Mouse (Mus musculus): Measurements from ENCODE around the gene Kifc3. TPM values are rescaled to one million over a fixed set of nuclear protein-coding genes. Genes with fewer than 3 reads are reported as not detected.
"Not testable (repeated sequence)": the region's sequence is repeated elsewhere in the genome, so short reads cannot be mapped to it uniquely, and the experiment has no call there.

Kifc3 gene
- polyA plus RNA-seq, 1 experiment from 2014 or later, result 7.3 TPM

DNA sequence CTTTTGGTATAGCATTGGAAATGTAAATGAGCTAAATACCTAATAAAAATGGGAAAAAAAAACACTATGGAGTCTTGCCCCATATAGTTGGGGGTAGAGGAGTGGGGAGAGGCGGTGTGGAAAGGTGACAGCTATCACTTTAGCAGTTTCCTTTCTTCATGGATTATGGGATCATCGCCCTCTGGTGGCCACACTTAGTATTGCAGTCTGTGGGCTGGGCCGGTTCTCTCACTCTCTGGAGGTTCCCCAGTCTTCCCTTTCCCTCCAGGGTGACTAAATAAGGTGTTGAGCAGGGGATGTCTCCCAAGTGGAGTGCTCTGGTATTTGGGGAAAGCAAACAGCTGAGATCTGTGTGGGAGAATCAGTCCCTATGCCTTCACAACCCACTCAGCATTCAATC, 33.1 kb upstream of the Kifc3 start:
- WGBS, result 9% methylated on average over 3 of the region's 3 CpGs
- DNase-seq (ENCODE audit: low spot score) (peak; percentile 84), ATAC-seq (ENCODE audit: insufficient number of reproducible peaks, low FRiP score, low TSS enrichment, low read depth) (no peak)
- Histone ChIP-seq H3K27ac (replicated peaks; ENCODE audit: low read depth, low read length) (no peak overlapping the region), H3K27me3 (ENCODE audit: control insufficient read depth, insufficient read depth, low read length) (no peaks in the 10 kb centered on the region), H3K36me3 (ENCODE audit: control insufficient read depth, insufficient read depth, low read length) (no peaks in the 10 kb centered on the region), H3K9ac (ENCODE audit: low read length) (no peak overlapping the region), H3K4me1 (ENCODE audit: control insufficient read depth, insufficient read depth, low read length) (no peaks in the 10 kb centered on the region), H3K4me2 (ENCODE audit: low read depth, severe bottlenecking) (no peak overlapping the region), H3K4me3 (ENCODE audit: low read depth, low read length) (no peak overlapping the region), H3K9me3 (ENCODE audit: control insufficient read depth, low read length) (no peaks in the 10 kb centered on the region)

DNA sequence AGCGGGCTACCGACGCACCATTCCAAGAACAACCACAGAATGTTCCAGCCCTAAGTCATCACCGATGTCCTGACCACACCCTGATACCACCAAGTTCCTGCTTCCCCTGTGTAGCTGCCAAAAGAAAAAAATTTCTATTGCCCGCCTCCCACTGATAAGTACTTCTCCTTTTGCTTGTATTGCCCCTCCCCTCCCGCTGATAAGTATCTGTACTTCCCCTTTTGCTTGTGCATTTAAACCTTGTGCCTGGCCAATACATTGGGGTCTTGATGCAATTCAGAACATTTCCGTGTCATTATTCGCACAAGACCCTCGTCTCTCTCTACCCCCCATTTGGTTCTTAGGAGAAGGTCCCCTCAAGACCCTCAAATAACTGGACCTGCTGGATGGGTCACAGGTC, 27.5 kb upstream of the Kifc3 start:
- H3K27ac ChIP-seq (replicated peaks; ENCODE audit: low read depth, low read length); ATAC-seq (ENCODE audit: insufficient number of reproducible peaks, low FRiP score, low TSS enrichment, low read depth); H3K4me2 ChIP-seq (ENCODE audit: low read depth, severe bottlenecking); H3K36me3 ChIP-seq (ENCODE audit: control insufficient read depth, insufficient read depth, low read length); H3K27me3 ChIP-seq (ENCODE audit: control insufficient read depth, insufficient read depth, low read length); H3K4me3 ChIP-seq (ENCODE audit: low read depth, low read length); H3K9ac ChIP-seq (ENCODE audit: low read length); H3K9me3 ChIP-seq (ENCODE audit: control insufficient read depth, low read length); DNase-seq (ENCODE audit: low spot score); H3K4me1 ChIP-seq (ENCODE audit: control insufficient read depth, insufficient read depth, low read length): not testable (repeated sequence)
- 97% methylated on average over 9 of the region's 9 CpGs for WGBS

DNA sequence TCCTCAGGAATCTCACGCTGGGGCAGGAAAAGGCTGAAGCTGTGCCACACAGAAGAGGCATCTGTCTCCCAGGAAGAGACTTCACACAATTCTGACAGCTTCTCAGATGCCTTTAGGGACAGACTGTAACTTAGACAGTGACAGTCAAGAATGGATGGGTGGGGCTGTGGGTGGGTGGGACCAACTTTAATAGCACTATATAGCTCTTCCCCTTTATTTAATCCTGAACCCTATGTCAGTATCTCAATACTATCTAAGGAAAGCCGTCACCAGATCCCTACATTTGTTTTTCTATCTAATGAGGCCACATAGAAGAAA, 24.5 kb upstream of the Kifc3 start:
- 34% methylated on average over 2 of the region's 2 CpGs for WGBS
- no peak overlapping the region for H3K4me2 ChIP-seq (ENCODE audit: low read depth, severe bottlenecking)
- H3K4me3 ChIP-seq (ENCODE audit: low read depth, low read length), result no peak overlapping the region
- H3K9ac ChIP-seq (ENCODE audit: low read length), result no peak overlapping the region
- H3K27ac ChIP-seq (replicated peaks; ENCODE audit: low read depth, low read length), result no peak overlapping the region
- no peak for DNase-seq (ENCODE audit: low spot score)
- no peak for ATAC-seq (ENCODE audit: insufficient number of reproducible peaks, low FRiP score, low TSS enrichment, low read depth)
- H3K4me1 ChIP-seq (ENCODE audit: control insufficient read depth, insufficient read depth, low read length), result no peaks in the 10 kb centered on the region
- H3K9me3 ChIP-seq (ENCODE audit: control insufficient read depth, low read length), result no peaks in the 10 kb centered on the region
- no peaks in the 10 kb centered on the region for H3K36me3 ChIP-seq (ENCODE audit: control insufficient read depth, insufficient read depth, low read length)
- no peaks in the 10 kb centered on the region for H3K27me3 ChIP-seq (ENCODE audit: control insufficient read depth, insufficient read depth, low read length)

DNA sequence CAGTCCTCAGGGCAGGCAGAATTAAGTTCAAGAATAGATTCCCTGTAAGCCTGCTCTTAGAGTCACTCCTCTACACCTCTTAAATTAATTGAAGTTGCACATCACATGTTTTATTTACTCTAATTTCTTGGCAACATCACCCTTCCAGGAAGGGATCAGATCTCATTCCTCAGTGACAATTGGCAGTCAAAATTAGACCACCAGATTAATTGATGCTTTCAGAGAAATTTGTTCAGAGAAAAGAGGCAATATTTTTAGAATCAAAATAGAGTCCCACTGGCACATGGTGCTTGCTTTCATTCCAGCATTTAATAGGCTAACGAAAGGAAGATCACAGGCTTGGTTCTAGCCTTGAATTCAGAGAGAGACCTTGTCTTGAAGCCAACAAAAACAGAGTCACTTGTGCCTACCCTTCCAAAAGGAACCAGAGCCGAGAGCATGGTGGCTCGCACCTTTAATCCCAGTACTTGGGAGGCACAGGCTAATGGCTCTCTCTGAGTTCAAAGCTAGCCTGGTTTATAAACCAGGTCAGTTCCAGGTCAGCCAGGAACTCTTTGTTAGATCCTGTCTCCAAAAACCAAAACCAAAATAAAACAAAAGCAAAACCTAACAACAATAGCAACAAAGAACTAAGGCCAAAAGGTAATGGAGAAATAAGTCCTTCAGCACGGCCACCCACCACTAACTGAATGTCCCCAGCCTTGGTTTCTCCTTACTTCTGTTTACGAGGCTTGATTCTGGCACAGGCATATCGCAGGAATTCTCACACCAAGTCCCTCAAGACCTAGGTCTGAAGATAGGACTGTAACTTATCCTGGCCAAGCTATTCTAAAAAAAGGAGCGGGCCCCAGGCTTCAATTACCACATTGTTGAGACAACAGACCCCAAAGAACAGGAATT, 23.9 kb upstream of the Kifc3 start:
- Histone ChIP-seq H3K27me3 (ENCODE audit: control insufficient read depth, insufficient read depth, low read length) (no peaks in the 10 kb centered on the region), H3K36me3 (ENCODE audit: control insufficient read depth, insufficient read depth, low read length) (no peaks in the 10 kb centered on the region), H3K9me3 (ENCODE audit: control insufficient read depth, low read length) (no peaks in the 10 kb centered on the region), H3K4me3 (ENCODE audit: low read depth, low read length) (no peak overlapping the region), H3K9ac (ENCODE audit: low read length) (no peak overlapping the region), H3K4me1 (ENCODE audit: control insufficient read depth, insufficient read depth, low read length) (no peaks in the 10 kb centered on the region), H3K27ac (replicated peaks; ENCODE audit: low read depth, low read length) (no peak overlapping the region), H3K4me2 (ENCODE audit: low read depth, severe bottlenecking) (no peak overlapping the region)
- ATAC-seq (ENCODE audit: insufficient number of reproducible peaks, low FRiP score, low TSS enrichment, low read depth) (no peak), DNase-seq (ENCODE audit: low spot score) (no peak)
- WGBS, result 49% methylated on average over 7 of the region's 7 CpGs

DNA sequence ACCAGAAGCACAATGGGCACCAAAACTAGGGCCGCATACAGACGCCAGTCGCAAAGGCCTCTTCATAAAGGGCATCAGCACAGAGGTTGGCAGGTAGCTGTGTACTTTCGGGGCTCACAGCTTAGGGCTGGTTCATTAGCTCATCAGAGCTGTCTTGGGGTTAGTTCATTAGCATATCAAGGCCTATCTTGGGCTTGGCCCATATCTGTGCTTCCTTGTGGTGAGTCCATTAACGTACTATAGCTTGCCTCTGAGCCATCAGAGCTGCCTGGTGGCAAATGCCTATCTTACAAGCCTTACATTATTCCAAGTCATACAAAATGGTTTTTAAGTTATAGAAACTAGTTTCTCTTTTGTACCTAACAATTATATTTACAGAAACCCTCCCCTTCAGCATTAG, 21.4 kb upstream of the Kifc3 start:
- DNase-seq (ENCODE audit: low spot score) (no peak), ATAC-seq (ENCODE audit: insufficient number of reproducible peaks, low FRiP score, low TSS enrichment, low read depth) (no peak)
- 90% methylated on average over 5 of the region's 5 CpGs for WGBS
- Histone ChIP-seq H3K36me3 (ENCODE audit: control insufficient read depth, insufficient read depth, low read length) (no peaks in the 10 kb centered on the region), H3K4me3 (ENCODE audit: low read depth, low read length) (no peak overlapping the region), H3K27me3 (ENCODE audit: control insufficient read depth, insufficient read depth, low read length) (no peaks in the 10 kb centered on the region), H3K4me2 (ENCODE audit: low read depth, severe bottlenecking) (no peak overlapping the region), H3K4me1 (ENCODE audit: control insufficient read depth, insufficient read depth, low read length) (no peaks in the 10 kb centered on the region), H3K9ac (ENCODE audit: low read length) (no peak overlapping the region), H3K27ac (replicated peaks; ENCODE audit: low read depth, low read length) (no peak overlapping the region), H3K9me3 (ENCODE audit: control insufficient read depth, low read length) (no peaks in the 10 kb centered on the region)

DNA sequence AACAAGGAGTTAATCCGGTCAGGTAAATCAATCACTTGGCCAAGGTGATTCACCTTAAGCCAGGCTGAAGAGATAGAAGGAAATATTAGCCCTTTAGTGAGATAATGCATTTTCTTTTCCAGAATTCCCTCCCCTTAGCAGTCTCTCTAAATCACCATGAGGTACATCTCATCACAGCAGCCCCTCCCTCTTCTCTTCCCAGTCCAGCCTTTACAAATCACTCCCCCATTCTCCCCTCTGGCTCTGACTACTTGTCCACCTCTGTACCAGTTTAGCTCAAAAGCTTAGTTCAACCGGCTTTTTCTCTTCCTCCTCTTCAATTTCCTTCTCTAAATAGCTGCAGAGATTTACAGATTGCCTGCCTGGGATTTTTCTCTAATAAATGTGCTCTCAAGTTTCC, 18.4 kb upstream of the Kifc3 start:
- Histone ChIP-seq H3K4me2 (ENCODE audit: low read depth, severe bottlenecking) (no peak overlapping the region), H3K27me3 (ENCODE audit: control insufficient read depth, insufficient read depth, low read length) (no peaks in the 10 kb centered on the region), H3K36me3 (ENCODE audit: control insufficient read depth, insufficient read depth, low read length) (no peaks in the 10 kb centered on the region), H3K4me1 (ENCODE audit: control insufficient read depth, insufficient read depth, low read length) (no peaks in the 10 kb centered on the region), H3K9ac (ENCODE audit: low read length) (no peak overlapping the region), H3K4me3 (ENCODE audit: low read depth, low read length) (no peak overlapping the region), H3K27ac (replicated peaks; ENCODE audit: low read depth, low read length) (no peak overlapping the region), H3K9me3 (ENCODE audit: control insufficient read depth, low read length) (no peaks in the 10 kb centered on the region)
- DNase-seq (ENCODE audit: low spot score) (no peak), ATAC-seq (ENCODE audit: insufficient number of reproducible peaks, low FRiP score, low TSS enrichment, low read depth) (no peak)
- WGBS, result 40% methylated on average over 2 of the region's 2 CpGs

DNA sequence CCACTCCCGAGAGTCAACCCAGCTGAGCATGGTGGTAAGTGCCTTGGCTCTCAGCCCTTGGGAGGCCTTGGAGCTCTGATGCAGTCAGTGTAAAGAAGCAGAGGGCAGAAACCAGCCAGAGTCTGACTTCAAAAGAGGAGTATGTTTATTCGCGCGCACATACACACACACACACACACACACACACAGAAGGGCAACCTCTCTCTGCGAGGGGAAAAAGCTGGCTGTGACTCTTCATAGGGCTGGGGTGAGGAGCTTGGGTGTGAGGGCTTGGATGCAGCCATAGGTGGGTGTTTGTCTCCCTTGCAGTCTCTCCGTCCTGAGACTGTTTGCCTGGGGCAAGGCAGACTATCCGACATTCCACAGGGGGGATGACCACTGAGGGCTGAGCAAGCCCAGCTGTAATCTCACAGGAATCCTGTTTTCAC, 18.0 kb upstream of the Kifc3 start:
- Histone ChIP-seq H3K27ac (replicated peaks; ENCODE audit: low read depth, low read length) (no peak overlapping the region), H3K4me3 (ENCODE audit: low read depth, low read length) (no peak overlapping the region), H3K27me3 (ENCODE audit: control insufficient read depth, insufficient read depth, low read length) (no peaks in the 10 kb centered on the region), H3K9me3 (ENCODE audit: control insufficient read depth, low read length) (no peaks in the 10 kb centered on the region), H3K4me2 (ENCODE audit: low read depth, severe bottlenecking) (no peak overlapping the region), H3K36me3 (ENCODE audit: control insufficient read depth, insufficient read depth, low read length) (no peaks in the 10 kb centered on the region), H3K4me1 (ENCODE audit: control insufficient read depth, insufficient read depth, low read length) (no peaks in the 10 kb centered on the region), H3K9ac (ENCODE audit: low read length) (no peak overlapping the region)
- no peak for DNase-seq (ENCODE audit: low spot score)
- ATAC-seq (ENCODE audit: insufficient number of reproducible peaks, low FRiP score, low TSS enrichment, low read depth), result no peak
- WGBS, result 47% methylated on average over 7 of the region's 7 CpGs

DNA sequence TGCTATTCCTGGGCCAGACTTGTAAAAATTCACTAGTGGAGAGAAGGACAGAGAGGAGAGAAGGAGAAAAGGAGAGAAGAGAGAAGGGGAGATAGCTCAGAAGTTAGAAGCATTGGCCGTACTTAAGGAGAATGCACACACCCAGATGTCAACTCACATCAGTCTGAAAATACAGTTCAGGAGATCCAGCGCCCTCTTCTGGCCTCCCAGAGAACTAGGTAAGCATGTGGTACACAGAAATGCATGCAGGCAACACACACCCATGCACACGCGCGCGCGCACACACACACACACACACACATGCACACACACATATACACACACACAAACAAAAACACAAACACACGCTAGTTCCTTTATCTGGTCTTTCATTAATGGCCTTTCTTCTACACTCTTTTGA, 17.0 kb upstream of the Kifc3 start:
- no peaks in the 10 kb centered on the region for H3K36me3 ChIP-seq (ENCODE audit: control insufficient read depth, insufficient read depth, low read length)
- WGBS, result 91% methylated on average over 8 of the region's 8 CpGs
- H3K9ac ChIP-seq (ENCODE audit: low read length), result no peak overlapping the region
- H3K9me3 ChIP-seq (ENCODE audit: control insufficient read depth, low read length), result no peaks in the 10 kb centered on the region
- DNase-seq (ENCODE audit: low spot score) (no peak), ATAC-seq (ENCODE audit: insufficient number of reproducible peaks, low FRiP score, low TSS enrichment, low read depth) (no peak)
- no peaks in the 10 kb centered on the region for H3K27me3 ChIP-seq (ENCODE audit: control insufficient read depth, insufficient read depth, low read length)
- no peak overlapping the region for H3K27ac ChIP-seq (replicated peaks; ENCODE audit: low read depth, low read length)
- no peak overlapping the region for H3K4me2 ChIP-seq (ENCODE audit: low read depth, severe bottlenecking)
- no peak overlapping the region for H3K4me3 ChIP-seq (ENCODE audit: low read depth, low read length)
- H3K4me1 ChIP-seq (ENCODE audit: control insufficient read depth, insufficient read depth, low read length), result no peaks in the 10 kb centered on the region

All from limb, embryonic 11.5 days (tissue).